18 mouse cellular contexts compared by ENCODE assay signal in genomic region chr9:118914589-118914988, GRCm38 (mm10). TPM values are rescaled to one million over a fixed set of nuclear protein-coding genes. Genes with fewer than 3 reads are reported as not detected.
DNase-seq lines count a peak whose midpoint lies in the region; ATAC-seq lines count a peak whose summit lies in the region.
"Had no signal": no experiment of that assay in that cellular context is flagged by ENCODE, and none has a peak within 500 bp of the region (broad histone marks: within the 10 kb centered on the region; RNA-seq: fewer than 3 reads in every experiment).

No protein-coding gene starts in this region.

- intact Hi-C loops in heart, postnatal 36 days (cut with DNase I) = loop anchor here (10.0 kb wide), 1 partner anchor 980 kb away; the partner anchor contains the start of gene Wdr48

- peaks cover 3% of the 10 kb centered on the region; the same call in 1 of the 2 replicates for H3K27me3 ChIP-seq in heart, embryonic 12.5 days (replicated peaks)
- no peaks in the 10 kb centered on the region for H3K27me3 ChIP-seq in kidney, embryonic 16.5 days (ENCODE audit: insufficient read depth, low read length)
- 0 out of 2 replicates have a peak, but pooled peaks cover 14% of the 10 kb centered on the region for H3K27me3 ChIP-seq in embryonic facial prominence, embryonic 10.5 days (replicated peaks; ENCODE audit: low read depth, poor library complexity, severe bottlenecking)
- H3K27me3 ChIP-seq in neural tube, embryonic 14.5 days (ENCODE audit: control insufficient read depth, insufficient read depth, low read length) = no peaks in the 10 kb centered on the region
- H3K27me3 ChIP-seq: embryonic facial prominence, embryonic 15.5 days; Patski had no signal

- H3K4me1 ChIP-seq in heart, embryonic 12.5 days (replicated peaks) = no peaks in the 10 kb centered on the region
- peaks cover 11% of the 10 kb centered on the region for H3K4me1 ChIP-seq in kidney, embryonic 16.5 days (ENCODE audit: insufficient read depth, low read length)
- H3K4me1 ChIP-seq in embryonic facial prominence, embryonic 10.5 days = peaks cover 9% of the 10 kb centered on the region
- H3K4me1 ChIP-seq in neural tube, embryonic 14.5 days (ENCODE audit: control insufficient read depth, insufficient read depth, low read length) = no peaks in the 10 kb centered on the region

- no peaks in the 10 kb centered on the region for H3K36me3 ChIP-seq in heart, embryonic 12.5 days
- H3K36me3 ChIP-seq in kidney, embryonic 16.5 days (ENCODE audit: insufficient read depth, low read length) = no peaks in the 10 kb centered on the region
- no peaks in the 10 kb centered on the region for H3K36me3 ChIP-seq in embryonic facial prominence, embryonic 10.5 days (replicated peaks)
- no peaks in the 10 kb centered on the region for H3K36me3 ChIP-seq in neural tube, embryonic 14.5 days (ENCODE audit: control insufficient read depth, insufficient read depth, low read length)
- H3K36me3 ChIP-seq: embryonic facial prominence, embryonic 15.5 days; forebrain, embryonic 10.5 days; heart, embryonic 10.5 days; liver, embryonic 13.5 days; midbrain, embryonic 13.5 days had no signal

- no peak overlapping the region for H3K4me2 ChIP-seq in heart, embryonic 12.5 days
- H3K4me2 ChIP-seq in kidney, embryonic 16.5 days (replicated peaks; ENCODE audit: low read depth, low read length) = no peak overlapping the region
- H3K4me2 ChIP-seq in neural tube, embryonic 14.5 days (ENCODE audit: low read depth, low read length) = no peak overlapping the region
- H3K4me2 ChIP-seq: embryonic facial prominence, embryonic 15.5 days; liver, embryonic 13.5 days; midbrain, embryonic 13.5 days had no signal

- H3K9me3 ChIP-seq in heart, embryonic 12.5 days (replicated peaks) = no peaks in the 10 kb centered on the region
- no peaks in the 10 kb centered on the region; the same call in 1 of the 2 replicates for H3K9me3 ChIP-seq in kidney, embryonic 16.5 days (ENCODE audit: low read length)
- no peaks in the 10 kb centered on the region for H3K9me3 ChIP-seq in embryonic facial prominence, embryonic 10.5 days
- no peaks in the 10 kb centered on the region for H3K9me3 ChIP-seq in neural tube, embryonic 14.5 days (ENCODE audit: control insufficient read depth, low read length)
- H3K9me3 ChIP-seq: embryonic facial prominence, embryonic 15.5 days; forebrain, embryonic 10.5 days; heart, embryonic 10.5 days; liver, embryonic 13.5 days; midbrain, embryonic 13.5 days had no signal

- WGBS in heart, embryonic 12.5 days = 57% methylated on average over 8 of the region's 8 CpGs
- WGBS in kidney, embryonic 16.5 days = 33% methylated on average over 8 of the region's 8 CpGs
- WGBS in embryonic facial prominence, embryonic 10.5 days = 33% methylated on average over 8 of the region's 8 CpGs
- WGBS in neural tube, embryonic 14.5 days = 41% methylated on average over 8 of the region's 8 CpGs

- DNase-seq in heart, postnatal 36 days = no peak
- no peak for DNase-seq in kidney, postnatal 36 days
- no peak for DNase-seq in embryonic facial prominence, embryonic 10.5 days (ENCODE audit: low spot score)
- no peak for DNase-seq in cerebellum, postnatal 14 days
- DNase-seq in thymus, postnatal 36 days = no peak
- DNase-seq: adrenal gland, adult 8-10 months; heart, postnatal 10 days; liver, embryonic 13.5 days had no signal

- H3K4me3 ChIP-seq in heart, embryonic 12.5 days = no peak overlapping the region
- H3K4me3 ChIP-seq in kidney, embryonic 16.5 days (ENCODE audit: low read length) = no peak overlapping the region
- no peak overlapping the region for H3K4me3 ChIP-seq in embryonic facial prominence, embryonic 10.5 days
- H3K4me3 ChIP-seq in neural tube, embryonic 14.5 days (ENCODE audit: low read depth, low read length) = no peak overlapping the region
- H3K4me3 ChIP-seq: embryonic facial prominence, embryonic 15.5 days; forebrain, embryonic 10.5 days; heart, embryonic 10.5 days; layer of hippocampus, adult 2 months; liver, embryonic 13.5 days; midbrain, embryonic 13.5 days had no signal

- H3K27ac ChIP-seq in heart, embryonic 12.5 days (ENCODE audit: poor library complexity, severe bottlenecking) = no peak overlapping the region
- H3K27ac ChIP-seq in kidney, embryonic 16.5 days (ENCODE audit: low read length) = peak overlapping the region; percentile 43; the same call in 1 of the 2 replicates
- peak overlapping the region; percentile 30; the same call in 1 of the 2 replicates for H3K27ac ChIP-seq in embryonic facial prominence, embryonic 10.5 days (replicated peaks)
- H3K27ac ChIP-seq in neural tube, embryonic 14.5 days (ENCODE audit: low read depth, low read length) = no peak overlapping the region
- H3K27ac ChIP-seq: embryonic facial prominence, embryonic 15.5 days; forebrain, embryonic 10.5 days; heart, embryonic 10.5 days; kidney, postnatal 0 days; layer of hippocampus, adult 2 months; liver, embryonic 13.5 days; midbrain, embryonic 13.5 days had no signal

- H3K9ac ChIP-seq in heart, embryonic 12.5 days = 0 out of 2 replicates have a peak overlapping the region, but pooled peaks have one; percentile 9
- H3K9ac ChIP-seq in kidney, embryonic 16.5 days (replicated peaks; ENCODE audit: low read length) = no peak overlapping the region
- no peak overlapping the region for H3K9ac ChIP-seq in neural tube, embryonic 14.5 days (replicated peaks; ENCODE audit: low read depth, low read length)
- H3K9ac ChIP-seq: embryonic facial prominence, embryonic 15.5 days; liver, embryonic 13.5 days; midbrain, embryonic 13.5 days had no signal

- no peak for ATAC-seq in heart, embryonic 12.5 days (ENCODE audit: insufficient number of reproducible peaks, low FRiP score)
- no peak for ATAC-seq in kidney, embryonic 16.5 days (ENCODE audit: low FRiP score, low TSS enrichment)
- peak; percentile 58; the same call in 1 of the 2 replicates for ATAC-seq in neural tube, embryonic 14.5 days (ENCODE audit: low read depth)
- ATAC-seq: midbrain, embryonic 13.5 days; Patski had no signal

RNA-seq across cellular contexts. Expression of gene Ctdspl, which starts 11.7 kb away (rescaled TPM):
- 7.8 and 9.7 TPM in 2 replicates for polyA plus RNA-seq in heart, embryonic 12.5 days (2016; fragmentation: Nextera tagmentation; extraction: Ambion mirVana)
- total RNA-seq in heart, postnatal 36 days (2021) = 10 to 100 TPM; 11.2 to 11.3 TPM
- polyA plus RNA-seq in kidney, embryonic 16.5 days (2015; fragmentation: Nextera tagmentation; extraction: Ambion mirVana) = 27.5 and 30.7 TPM in 2 replicates
- 10.1 and 11.0 TPM in 2 replicates for polyA plus RNA-seq in embryonic facial prominence, embryonic 10.5 days (2016; fragmentation: Nextera tagmentation; extraction: Ambion mirVana)
- 9.8 and 11.1 TPM in 2 replicates for polyA plus RNA-seq in neural tube, embryonic 14.5 days (2014; fragmentation: Nextera tagmentation; extraction: Ambion mirVana)

Comparison
In these comparisons a context has a peak if more than half of its experiments do, and no peak if none do; other contexts are left out.
1. H3K27ac ChIP-seq: peak in kidney, embryonic 16.5 days (single experiment) and embryonic facial prominence, embryonic 10.5 days (single experiment); none in heart, embryonic 12.5 days (single experiment) and neural tube, embryonic 14.5 days (single experiment).